Mouse (Mus musculus) right cerebral cortex, postnatal 10 days (tissue): ENCODE measurements at regions not wholly inside any gene's neighbourhood (a gene's known extent, or its start where the extent isn't known, plus 50 kb on each side); places are given as distances from the start of the nearest gene placed in this dataset.

Source experiments
- DNase-seq, 2 experiments: peaks; one replicate each; pipeline ENCODE4 v3.0.0; 2021; ENCODE audit warnings: low spot score in 2 of 2

- no peak for DNase-seq
Measured at GRCm38 (mm10) chr10:37449894-37450293, 311.2 kb upstream of the Marcks start.

DNA sequence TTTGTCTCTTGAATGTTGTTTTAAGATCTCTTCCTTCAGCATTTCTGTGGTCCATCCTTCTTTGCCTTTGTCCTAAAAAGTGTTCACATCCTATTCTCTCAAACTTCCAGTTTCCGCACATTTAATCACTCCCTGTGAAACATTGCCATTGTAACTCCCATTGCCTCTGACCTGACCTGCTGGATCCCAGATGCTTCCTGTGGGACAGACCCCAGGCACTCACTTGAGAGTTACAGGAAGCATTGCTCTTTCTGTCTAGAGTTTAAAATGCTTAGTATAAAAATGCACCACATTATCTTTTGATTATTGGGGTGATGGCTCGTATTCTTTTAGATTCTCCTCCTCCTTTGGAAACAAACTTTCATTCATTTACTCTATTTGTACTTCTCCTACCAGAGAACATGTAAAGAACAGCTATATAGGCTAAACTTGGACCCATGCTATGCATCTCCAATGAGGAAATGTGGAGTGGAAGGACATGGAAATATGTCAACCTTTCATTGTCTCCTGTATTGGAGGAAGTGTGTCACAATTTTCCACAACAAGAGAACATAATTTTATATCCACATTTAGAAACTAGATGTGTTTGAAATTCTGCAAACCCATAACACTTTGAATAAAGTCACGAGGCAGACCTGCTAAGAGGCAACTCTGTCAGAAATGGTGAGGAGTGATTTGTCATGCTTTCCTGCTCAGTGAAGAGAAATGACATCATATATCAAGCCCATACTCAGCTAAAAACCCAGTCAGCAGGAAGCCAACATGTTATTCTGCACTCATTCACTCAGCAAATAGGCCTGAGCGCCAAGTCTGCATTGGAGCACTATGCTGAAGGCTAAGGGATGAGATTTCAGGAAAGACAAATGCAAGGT, 308.8 kb upstream of the Marcks start:
- DNase-seq: no peak

GRCm38 (mm10) chr10:37439863-37440613, 301.3 kb upstream of the Marcks start:
- DNase-seq: no peak

DNA sequence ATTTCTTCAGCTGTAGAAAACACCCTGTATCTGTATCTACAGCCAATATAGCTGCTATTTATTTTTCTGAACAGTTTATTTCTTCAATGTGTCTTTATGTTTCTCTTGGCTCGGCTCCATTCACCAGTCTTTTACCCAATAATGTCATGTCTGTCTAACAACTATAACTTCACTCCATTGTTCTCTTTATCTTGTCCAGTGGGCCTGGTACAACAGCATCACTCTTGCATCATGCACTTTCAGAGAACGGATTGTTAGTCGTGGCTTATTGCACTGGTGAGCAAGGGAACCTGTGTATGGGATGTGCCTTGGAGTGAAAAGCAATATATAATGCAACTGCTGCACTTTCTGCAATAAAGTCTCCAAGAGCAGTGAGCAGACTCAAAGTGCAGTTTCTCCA, 299.6 kb upstream of the Marcks start:
- no peak for DNase-seq

GRCm38 (mm10) chr10:37436849-37437248, 298.1 kb upstream of the Marcks start:
- DNase-seq: no peak

- DNase-seq: no peak
Measured at GRCm38 (mm10) chr10:37434229-37434628, 295.5 kb upstream of the Marcks start.

DNA sequence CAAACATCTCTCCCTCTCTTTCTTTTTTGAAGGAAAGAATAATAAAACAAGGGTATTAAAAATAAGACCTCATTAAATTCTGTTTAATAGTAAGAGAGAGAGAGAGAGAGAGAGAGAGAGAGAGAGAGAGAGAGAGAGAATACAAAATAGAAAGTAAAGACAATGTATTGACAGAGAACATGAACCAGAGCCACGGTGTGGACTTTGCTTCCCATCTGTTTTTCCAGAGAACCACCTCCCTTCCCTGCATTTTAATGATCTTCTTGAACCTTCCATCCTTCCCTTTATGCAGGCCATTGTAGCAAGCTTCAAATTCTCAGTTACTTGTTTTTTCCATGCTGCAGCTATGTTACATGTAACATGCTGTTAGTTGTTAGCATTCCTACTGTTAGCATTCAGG, 284.3 kb upstream of the Marcks start:
- no peak for DNase-seq

DNA sequence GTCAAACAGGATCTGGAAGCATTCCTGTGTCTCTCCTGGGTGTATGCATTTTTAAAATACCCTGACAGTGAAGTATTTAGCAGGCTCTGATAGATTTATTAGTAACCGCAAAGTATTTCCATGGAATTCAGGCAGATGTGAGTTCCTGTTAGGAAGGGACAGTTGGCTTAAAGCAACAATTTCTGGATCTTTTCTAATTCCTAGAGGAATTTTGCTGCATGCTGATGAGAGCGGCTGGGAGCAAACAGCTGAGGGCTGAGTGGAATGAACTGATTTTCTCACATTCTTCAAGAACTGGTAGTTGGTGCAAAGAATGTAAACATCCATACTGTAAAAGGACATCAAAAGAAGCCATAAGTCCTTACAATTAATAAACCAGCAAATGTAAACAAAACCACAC, 283.9 kb upstream of the Marcks start:
- no peak for DNase-seq

GRCm38 (mm10) chr10:37416321-37416720, 277.6 kb upstream of the Marcks start:
- DNase-seq: no peak

DNA sequence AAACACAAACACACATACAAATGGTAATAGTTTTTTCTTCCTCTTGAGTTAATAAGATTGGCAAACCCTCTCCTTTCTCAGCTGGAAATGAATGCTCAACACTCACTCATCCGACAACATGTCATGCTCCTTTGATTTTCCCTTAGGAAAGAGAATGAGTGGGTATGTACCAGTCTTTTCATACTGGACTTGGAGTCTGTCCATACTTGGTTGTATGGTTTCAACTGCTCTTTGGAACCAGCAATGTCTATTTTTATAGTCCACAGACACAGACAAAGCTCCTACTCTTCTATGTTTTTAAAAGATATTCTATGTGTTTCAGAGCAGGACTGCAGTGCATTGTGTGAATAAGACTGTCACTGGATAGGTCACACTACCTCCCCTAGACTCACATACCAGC, 273.7 kb upstream of the Marcks start:
- no peak for DNase-seq

DNA sequence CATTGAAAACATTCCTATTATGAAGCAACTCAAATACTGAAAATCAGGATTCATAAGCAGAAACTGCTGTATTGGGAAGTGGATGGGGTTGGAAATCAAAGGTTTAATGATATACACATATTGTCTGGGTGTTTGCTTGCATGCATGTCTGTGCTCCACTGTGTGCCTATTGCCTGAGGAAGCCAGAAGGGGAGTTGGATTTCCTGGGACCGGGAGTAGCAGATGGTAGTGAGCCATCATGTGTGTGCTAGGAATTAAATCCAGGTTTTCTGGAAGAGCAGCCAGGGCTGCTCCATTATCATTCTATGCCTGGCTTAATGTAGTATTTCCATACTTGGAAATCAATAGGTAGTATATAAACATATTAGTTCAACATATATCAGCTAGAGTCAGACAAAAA, 271.0 kb upstream of the Marcks start:
- no peak for DNase-seq

DNA sequence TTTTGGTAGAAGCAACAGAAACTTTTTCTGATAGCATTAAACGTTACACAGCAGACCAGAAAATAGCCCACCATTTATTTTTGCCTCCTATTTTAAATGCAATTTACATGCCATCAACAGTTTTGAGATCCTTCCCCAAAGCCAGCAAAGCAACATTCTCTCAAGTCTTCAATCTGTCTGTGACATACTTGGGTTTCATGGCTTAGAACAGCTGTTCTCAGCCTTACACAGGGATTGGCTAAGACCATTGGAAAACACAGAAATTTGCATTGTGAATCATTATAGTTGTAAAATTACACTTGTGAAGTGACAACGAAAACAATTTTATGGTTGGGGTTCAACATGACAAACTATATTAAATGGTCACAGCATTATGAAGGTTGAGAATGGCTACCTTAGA, 268.8 kb upstream of the Marcks start:
- DNase-seq: no peak

DNA sequence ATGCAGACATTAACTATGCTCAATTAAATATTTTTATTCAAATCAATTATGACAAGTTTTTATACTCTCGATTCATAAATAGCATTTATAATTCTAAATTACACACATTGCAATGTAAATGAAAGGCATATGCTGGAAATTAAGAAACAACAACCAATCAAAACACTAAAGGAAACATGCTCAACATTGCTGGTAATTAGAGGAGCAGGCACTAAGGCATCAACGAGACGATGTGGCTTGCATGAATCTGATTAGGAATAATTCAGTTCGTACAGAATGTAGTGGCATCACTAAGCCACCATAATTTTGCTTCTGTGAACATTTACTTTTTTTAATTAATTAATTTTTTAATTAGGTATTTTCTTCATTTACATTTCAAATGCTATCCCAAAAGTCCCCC, 266.2 kb upstream of the Marcks start:
- DNase-seq: no peak

DNA sequence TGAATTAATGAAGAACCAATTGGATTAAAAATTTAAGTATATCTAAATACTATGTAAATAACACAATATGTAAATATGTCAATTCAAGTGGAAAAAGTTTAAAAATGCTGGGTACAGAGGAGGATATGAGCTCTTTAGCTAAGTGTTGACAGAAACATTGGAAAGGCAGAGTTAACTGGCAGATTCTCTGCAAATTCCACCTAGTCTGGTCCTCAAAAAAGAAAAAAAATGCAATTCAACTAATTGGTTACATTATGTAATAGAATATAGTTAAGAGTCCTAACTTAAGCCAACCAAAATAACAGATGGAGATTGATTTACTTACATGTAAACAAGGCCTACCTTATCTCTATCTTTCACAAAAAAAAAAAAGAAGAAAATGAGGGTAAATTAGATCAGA, 265.7 kb upstream of the Marcks start:
- DNase-seq: no peak

GRCm38 (mm10) chr10:37402376-37402775, 263.7 kb upstream of the Marcks start:
- DNase-seq: no peak

DNA sequence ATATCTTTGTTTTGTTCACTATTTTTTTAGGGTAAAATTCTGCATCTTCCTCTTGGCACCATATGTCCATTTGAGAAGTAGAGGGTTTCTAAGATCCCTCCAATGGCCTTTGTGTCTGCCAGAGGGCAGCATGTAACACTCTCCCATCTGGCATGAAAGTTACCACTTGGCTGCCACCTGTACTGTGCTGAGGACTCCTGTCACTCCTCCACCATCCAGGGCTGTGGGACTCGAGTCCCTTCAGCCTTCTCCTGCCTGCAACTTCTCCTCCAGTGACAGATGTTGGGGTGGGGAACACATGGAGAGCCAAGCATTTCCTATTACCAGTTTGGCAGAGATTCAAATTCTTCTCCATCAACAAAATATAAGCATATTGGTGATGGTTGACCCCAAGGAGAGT, 262.3 kb upstream of the Marcks start:
- no peak for DNase-seq

DNA sequence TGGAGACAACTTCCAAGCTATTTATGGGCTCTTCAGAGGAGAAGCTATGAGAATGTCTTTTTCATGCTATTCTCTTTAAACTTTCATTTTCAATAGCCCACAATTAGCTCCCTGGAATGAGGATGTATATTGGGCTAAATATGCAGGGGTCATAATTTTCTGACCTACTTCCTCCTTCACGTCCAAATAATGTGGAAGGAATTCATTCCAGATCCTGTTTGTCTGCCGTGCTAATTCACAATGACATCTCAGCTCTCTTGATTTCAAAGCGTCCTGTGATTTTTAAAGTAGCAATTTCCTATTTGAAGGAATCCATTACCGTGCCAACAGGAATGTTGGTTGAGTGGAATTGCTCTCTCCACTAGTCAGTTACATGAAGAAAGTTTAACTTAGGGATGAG, 261.7 kb upstream of the Marcks start:
- DNase-seq: no peak

GRCm38 (mm10) chr10:37397271-37397991, 258.7 kb upstream of the Marcks start:
- DNase-seq: peak; percentile 42 to 60

DNA sequence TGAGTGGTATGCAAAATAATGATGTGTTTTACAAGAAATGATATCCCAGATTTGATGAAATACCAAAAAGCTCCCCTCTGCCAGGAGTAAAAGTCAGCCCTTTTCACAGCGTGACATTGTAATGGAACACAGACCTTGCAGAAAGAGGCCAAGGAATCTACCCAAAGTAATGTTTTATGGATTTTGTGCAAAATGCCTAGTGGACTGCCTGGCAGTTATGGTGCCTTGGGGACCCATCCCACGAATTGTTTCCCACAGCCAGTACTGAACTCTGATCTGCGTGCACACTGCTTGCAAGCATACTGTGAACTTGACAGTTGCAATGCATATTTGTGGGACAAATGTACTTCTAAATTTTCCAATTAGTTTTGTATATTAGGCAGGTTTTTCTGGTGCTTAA, 251.3 kb upstream of the Marcks start:
- no peak for DNase-seq

- no peak for DNase-seq
Measured at GRCm38 (mm10) chr10:37386216-37386615, 247.5 kb upstream of the Marcks start.

GRCm38 (mm10) chr10:37380024-37380423, 241.3 kb upstream of the Marcks start:
- no peak for DNase-seq

GRCm38 (mm10) chr10:37378002-37378702, 239.4 kb upstream of the Marcks start:
- no peak for DNase-seq
